Mouse (Mus musculus) intestine, postnatal 0 days (tissue): ENCODE measurements around the gene Tead1. TPM values are rescaled to one million over a fixed set of nuclear protein-coding genes. Genes with fewer than 3 reads are reported as not detected.

Experiments used
- ATAC-seq: fragments of 200-750 bp; cut with Nextera tagmentation; 2 replicates; pipeline ENCODE4 v1.8.0; 2017; ENCODE audit warnings: mild to moderate bottlenecking, moderate TSS enrichment, moderate library complexity
- H3K27ac ChIP-seq: fragments of 300-500 bp; sonication (generic); 2 replicates; pipeline ENCODE4 v1.5.1; 2014; ENCODE audit warnings: mild to moderate bottlenecking, low read depth, low read length, moderate library complexity
- H3K27me3 ChIP-seq: fragments of 300-500 bp; sonication (generic); replicated peaks from 2 replicates; pipeline ENCODE4 v1.6.1; 2014; ENCODE audit warnings: low read length, mixed read lengths; ENCODE audit not compliant: control insufficient read depth, insufficient read depth
- H3K36me3 ChIP-seq: fragments of 300-500 bp; sonication (generic); 2 replicates; pipeline ENCODE4 v1.6.1; 2014; ENCODE audit warnings: mild to moderate bottlenecking, moderate library complexity; ENCODE audit not compliant: control insufficient read depth, insufficient read depth
- H3K4me1 ChIP-seq: fragments of 300-500 bp; sonication (generic); replicated peaks from 2 replicates; pipeline ENCODE4 v1.6.1; 2014; ENCODE audit warnings: antibody characterized with exemption, low read length, mixed read lengths; ENCODE audit not compliant: control insufficient read depth, insufficient read depth
- H3K4me2 ChIP-seq: fragments of 300-500 bp; sonication (generic); replicated peaks from 2 replicates; pipeline ENCODE4 v1.6.1; 2014; ENCODE audit warnings: low read depth, mild to moderate bottlenecking, moderate library complexity
- H3K4me3 ChIP-seq: fragments of 300-500 bp; sonication (generic); 2 replicates; pipeline ENCODE4 v1.5.1; 2014; ENCODE audit warnings: low read depth, low read length
- H3K9ac ChIP-seq: fragments of 300-500 bp; sonication (generic); 2 replicates; pipeline ENCODE4 v1.6.1; 2014; ENCODE audit warnings: mild to moderate bottlenecking, low read depth, low read length
- H3K9me3 ChIP-seq: fragments of 300-500 bp; sonication (generic); 2 replicates; pipeline ENCODE4 v1.6.1; 2016; ENCODE audit warnings: mixed run types; ENCODE audit not compliant: control insufficient read depth
- CTCF ChIP-seq: sonication (generic); IDR thresholded peaks from 2 replicates; pipeline ENCODE4 v1.5.1; 2016; ENCODE audit warnings: low read depth, mild to moderate bottlenecking, control low read depth, antibody characterized with exemption, moderate library complexity
- WGBS: fragments of 180-500 bp; shearing (Covaris S2); extraction: QIAGEN DNeasy Blood & Tissue Kit; methylation state at CpG from one replicate; pipeline ENCODE4 v1.1.7; 2014; 5-methylcytosine and 5-hydroxymethylcytosine counted together
- polyA plus RNA-seq: library from polyadenylated mRNA; unstranded; fragments of >200 nt; fragmentation: Nextera tagmentation; extraction: Ambion mirVana; gene quantifications from 2 replicates; pipeline ENCODE4 v1.2.1, GENCODE M21; 2015

Tead1 gene
- polyA plus RNA-seq, 1 experiment from 2014 or later: 7.4 TPM

DNA sequence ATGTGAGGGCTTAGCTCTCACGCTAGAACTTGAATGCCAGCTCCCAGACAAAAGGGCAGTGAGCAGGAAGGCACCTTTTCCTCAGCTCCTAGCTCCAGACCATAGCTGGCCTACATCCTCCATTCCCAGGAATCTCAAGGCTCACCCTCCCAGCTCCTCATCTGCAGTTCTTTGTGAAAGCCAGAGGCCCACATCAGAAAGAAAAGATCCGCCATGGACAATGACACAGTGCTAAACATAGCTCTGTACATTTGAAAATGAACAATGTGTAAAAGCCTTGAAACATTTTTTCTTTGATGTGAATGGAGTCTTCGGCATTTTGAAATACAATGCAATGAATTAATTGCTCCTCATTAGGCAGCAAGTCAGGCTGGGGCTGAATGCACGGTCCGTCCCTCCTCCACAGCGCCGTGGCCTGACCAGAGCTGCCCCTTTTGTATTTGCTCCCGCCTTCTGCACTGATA is 172.2 kb downstream of the Tead1 start:
- no peak overlapping the region for H3K4me2 ChIP-seq
- H3K36me3 ChIP-seq: peaks cover 6% of the 10 kb centered on the region; the same call in 1 of the 2 replicates
- H3K4me3 ChIP-seq: no peak overlapping the region
- 0 out of 2 replicates have a peak, but pooled peaks cover 2% of the 10 kb centered on the region for H3K4me1 ChIP-seq
- no peak overlapping the region for H3K27ac ChIP-seq
- no peak for ATAC-seq
- no peak overlapping the region for H3K9ac ChIP-seq
- H3K9me3 ChIP-seq: no peaks in the 10 kb centered on the region
- WGBS: 59% methylated on average over 8 of the region's 8 CpGs
- no peaks in the 10 kb centered on the region for H3K27me3 ChIP-seq
- no peak for TF ChIP-seq CTCF

DNA sequence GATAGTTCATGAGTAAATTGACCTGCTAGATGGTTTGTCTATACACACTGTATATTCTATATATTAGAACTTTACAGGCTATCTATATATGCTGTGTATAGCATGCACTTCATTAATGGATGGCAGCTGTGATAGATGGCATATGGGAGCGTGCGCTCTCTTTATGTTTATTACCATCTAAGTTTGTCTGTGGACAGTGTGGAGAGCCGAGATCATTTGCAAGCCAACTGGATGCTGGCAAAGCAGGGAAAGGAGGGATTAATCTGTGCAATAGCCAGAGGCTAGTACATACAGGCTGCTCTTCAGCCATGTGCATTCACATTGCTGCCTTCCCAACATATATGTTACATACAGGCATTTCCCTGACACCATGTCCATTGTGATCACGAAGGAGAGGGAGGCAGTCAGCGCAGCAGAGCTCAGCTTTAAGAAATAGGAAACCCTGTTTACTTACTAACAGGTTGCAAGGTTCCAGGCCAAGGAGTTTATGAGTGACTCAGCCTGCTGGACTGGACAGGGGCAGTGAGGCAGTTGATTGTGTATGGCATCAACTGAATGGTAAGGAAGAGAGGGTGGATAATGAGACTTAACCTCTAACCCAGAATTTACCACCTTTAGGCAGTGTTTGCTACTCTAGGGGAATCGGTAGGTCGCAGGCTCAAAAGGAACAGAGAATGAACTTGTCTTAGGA is 173.2 kb downstream of the Tead1 start:
- TF ChIP-seq CTCF: no peak
- WGBS: 65% methylated on average over 7 of the region's 7 CpGs
- no peak overlapping the region for H3K4me3 ChIP-seq
- peaks cover 2% of the 10 kb centered on the region; the same call in 1 of the 2 replicates for H3K36me3 ChIP-seq
- H3K4me2 ChIP-seq: no peak overlapping the region
- H3K27me3 ChIP-seq: no peaks in the 10 kb centered on the region
- H3K4me1 ChIP-seq: 0 out of 2 replicates have a peak, but pooled peaks cover 2% of the 10 kb centered on the region
- no peak overlapping the region for H3K27ac ChIP-seq
- no peak for ATAC-seq
- no peak overlapping the region for H3K9ac ChIP-seq
- H3K9me3 ChIP-seq: no peaks in the 10 kb centered on the region

DNA sequence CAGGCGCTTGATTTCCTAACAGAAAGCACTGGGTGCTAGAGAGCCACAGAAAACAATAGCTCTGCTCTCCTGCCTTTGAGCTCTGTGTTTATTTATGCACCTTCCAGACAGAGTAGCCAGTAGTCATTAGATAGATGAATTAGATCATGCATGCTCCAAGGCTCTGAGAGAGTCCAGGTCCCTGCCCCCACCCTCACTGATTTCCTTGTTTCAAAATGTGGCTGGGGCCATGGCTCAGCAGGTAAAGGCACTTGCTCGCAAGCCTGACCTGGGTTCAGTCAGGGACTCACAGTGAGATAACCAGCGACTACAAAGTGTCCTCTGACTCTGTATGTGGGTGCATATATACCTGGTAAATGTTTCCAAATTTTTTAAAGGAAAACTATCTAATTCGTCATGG is 174.7 kb downstream of the Tead1 start:
- Histone ChIP-seq H3K36me3 (peaks cover 6% of the 10 kb centered on the region; the same call in 1 of the 2 replicates), H3K9me3 (no peaks in the 10 kb centered on the region), H3K4me1 (0 out of 2 replicates have a peak, but pooled peaks cover 2% of the 10 kb centered on the region), H3K27ac (no peak overlapping the region), H3K4me3 (no peak overlapping the region), H3K27me3 (no peaks in the 10 kb centered on the region), H3K9ac (no peak overlapping the region), H3K4me2 (no peak overlapping the region)
- ATAC-seq: no peak; the same call in 1 of the 2 replicates
- WGBS: 41% methylated on average over 4 of the region's 4 CpGs
- no peak for TF ChIP-seq CTCF

DNA sequence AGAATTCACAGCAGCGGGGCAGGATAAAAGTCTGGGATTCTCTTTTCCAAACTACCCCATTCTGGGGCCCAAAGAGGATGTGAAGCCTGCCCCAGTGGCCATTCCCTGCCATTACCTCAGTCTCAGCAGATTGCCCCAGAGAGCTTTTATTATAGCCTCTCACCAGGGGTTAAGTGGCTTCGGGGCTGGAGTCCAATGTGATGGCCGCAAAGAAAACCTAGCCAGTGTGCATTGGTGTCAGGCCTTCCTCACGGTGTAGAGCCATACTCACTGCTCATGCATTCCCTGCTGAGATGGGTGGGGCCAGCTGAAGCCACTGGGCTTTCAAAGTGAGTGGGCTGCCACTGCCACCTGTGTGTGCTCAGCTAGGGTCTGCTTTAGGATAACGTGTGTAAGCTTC is 175.4 kb downstream of the Tead1 start:
- Histone ChIP-seq H3K4me1 (0 out of 2 replicates have a peak, but pooled peaks cover 2% of the 10 kb centered on the region), H3K27ac (no peak overlapping the region), H3K9me3 (no peaks in the 10 kb centered on the region), H3K36me3 (0 out of 2 replicates have a peak, but pooled peaks cover 6% of the 10 kb centered on the region), H3K27me3 (no peaks in the 10 kb centered on the region), H3K4me3 (no peak overlapping the region), H3K4me2 (no peak overlapping the region), H3K9ac (no peak overlapping the region)
- ATAC-seq: peak; percentile 86
- peak; percentile 61 for TF ChIP-seq CTCF
- 43% methylated on average over 5 of the region's 5 CpGs for WGBS

DNA sequence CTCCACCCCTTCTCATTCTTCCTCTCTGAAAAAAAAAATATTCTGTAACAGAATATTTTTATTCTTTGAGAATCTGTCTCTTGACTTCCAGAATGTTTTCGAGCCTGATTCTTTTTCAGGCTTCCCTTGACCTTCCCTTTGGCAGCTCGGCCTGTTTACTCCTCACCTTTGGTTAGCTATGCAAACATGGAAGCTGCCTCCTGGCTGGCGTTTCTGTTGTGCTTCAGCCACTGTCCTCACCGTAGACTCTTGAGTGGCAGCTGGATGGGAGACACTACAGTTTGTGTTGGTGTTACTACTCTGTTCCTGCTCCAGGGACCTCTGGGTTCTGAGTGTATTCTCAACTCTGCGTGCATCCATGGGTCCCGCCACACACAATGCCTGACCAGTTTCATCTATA is 176.3 kb downstream of the Tead1 start:
- 72% methylated on average over 6 of the region's 6 CpGs for WGBS
- H3K27ac ChIP-seq: no peak overlapping the region

DNA sequence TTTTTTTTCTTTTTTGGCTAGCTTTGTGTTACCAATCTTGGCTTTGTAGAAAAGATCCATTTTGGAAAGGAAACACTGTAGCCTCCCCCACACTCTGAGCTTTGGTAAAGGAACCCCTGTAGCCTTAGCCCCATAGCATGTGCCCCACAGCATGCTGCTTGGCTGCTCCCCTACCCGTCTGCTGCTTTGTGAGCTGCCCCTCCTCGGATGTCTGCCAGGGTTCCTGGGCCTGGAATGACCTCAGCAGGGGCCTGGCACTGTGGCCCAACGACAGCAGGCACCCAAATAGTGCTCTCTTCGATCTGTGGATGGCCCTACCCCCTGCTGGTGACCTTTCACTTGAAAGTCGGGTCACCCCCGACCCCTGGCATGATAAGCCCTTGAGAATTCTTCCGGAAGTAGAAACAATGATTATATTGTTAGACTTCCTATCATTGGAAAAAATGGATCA is 177.0 kb downstream of the Tead1 start:
- no peak overlapping the region for H3K4me3 ChIP-seq
- 0 out of 2 replicates have a peak, but pooled peaks have one; percentile 15 for TF ChIP-seq CTCF
- WGBS: 52% methylated on average over 7 of the region's 7 CpGs
- H3K4me1 ChIP-seq: 0 out of 2 replicates have a peak, but pooled peaks cover 2% of the 10 kb centered on the region
- H3K9me3 ChIP-seq: no peaks in the 10 kb centered on the region
- no peak overlapping the region for H3K4me2 ChIP-seq
- no peak for ATAC-seq
- no peak overlapping the region for H3K9ac ChIP-seq
- no peak overlapping the region for H3K27ac ChIP-seq
- no peaks in the 10 kb centered on the region for H3K27me3 ChIP-seq
- H3K36me3 ChIP-seq: 0 out of 2 replicates have a peak, but pooled peaks cover 6% of the 10 kb centered on the region

More for the DNA sequence above, 176.3 kb downstream of the Tead1 start:
- Histone ChIP-seq H3K4me2 (no peak overlapping the region), H3K9ac (no peak overlapping the region), H3K36me3 (0 out of 2 replicates have a peak, but pooled peaks cover 6% of the 10 kb centered on the region), H3K27me3 (no peaks in the 10 kb centered on the region), H3K4me1 (0 out of 2 replicates have a peak, but pooled peaks cover 2% of the 10 kb centered on the region), H3K9me3 (no peaks in the 10 kb centered on the region), H3K4me3 (no peak overlapping the region)
- ATAC-seq: no peak
- TF ChIP-seq CTCF: no peak
